Mouse (Mus musculus) liver, embryonic 18 days (tissue): ENCODE data around the gene Fbxl4. TPM values are rescaled to one million over a fixed set of nuclear protein-coding genes. Genes with fewer than 3 reads are reported as not detected.

Experiments used
- polyA plus RNA-seq: library from polyadenylated mRNA; depleted of rRNA; stranded (reverse); fragments of >200 nt; gene quantifications from 2 replicates; pipeline ENCODE4 v1.2.3, GENCODE M21; 2012; rRNA removed

Fbxl4 gene
- 5.7 and 5.9 TPM in 2 replicates for polyA plus RNA-seq

DNA sequence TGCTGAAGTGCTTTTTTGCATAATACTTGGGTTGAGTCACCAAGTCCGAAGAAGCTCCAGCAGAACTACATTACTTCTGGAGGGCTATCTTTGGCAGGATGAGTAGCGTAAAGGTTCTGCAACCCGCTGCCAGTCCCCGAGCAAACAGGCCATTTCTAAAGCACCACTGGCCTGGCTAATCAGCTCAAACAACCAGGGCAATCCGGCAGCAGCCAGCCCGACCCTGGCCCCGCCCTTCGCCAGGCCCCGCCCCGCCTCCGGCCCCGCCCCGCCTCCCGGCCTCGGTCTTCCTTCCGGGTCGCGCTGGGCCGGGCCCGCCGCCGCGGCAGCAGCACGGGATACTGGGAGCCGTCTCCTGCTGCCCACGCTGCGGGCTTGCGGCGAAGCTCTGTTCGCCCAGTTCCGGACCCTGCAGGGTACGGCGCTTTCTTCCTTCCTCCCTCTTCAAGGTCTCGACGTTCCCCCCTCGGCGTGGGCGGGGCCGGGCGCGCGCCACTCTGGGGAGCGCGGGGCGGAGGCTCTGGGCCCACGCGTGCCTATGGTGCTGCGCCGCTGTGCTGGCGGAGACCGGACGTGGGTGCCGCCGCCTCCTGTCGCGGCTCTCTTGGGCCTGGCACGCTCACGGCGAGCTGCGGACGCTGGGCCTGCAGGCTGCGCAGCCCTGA, at the start of gene Fbxl4:
Gene Fbxl4 (plus strand): TSS at position 278 of the 665 bp plus-strand sequence.

Other genes starting within 250 kb of the Fbxl4 start
- not detected in 2 replicates for gene Pou3f2, start 130.8 kb downstream of the Fbxl4 start, polyA plus RNA-seq